Mouse (Mus musculus): ENCODE results near the gene Mycn. TPM values are rescaled to one million over a fixed set of nuclear protein-coding genes. Genes with fewer than 3 reads are reported as not detected.

Gene Mycn
- polyA plus RNA-seq, 1 experiment from 2014 or later, result 98.7 TPM

GRCm38 (mm10) chr12:12916298-12916697 is 25.4 kb downstream of the Mycn start:
- no peak overlapping the region for H3K4me2 ChIP-seq (replicated peaks)
- no peaks in the 10 kb centered on the region for H3K4me1 ChIP-seq
- H3K27ac ChIP-seq, result no peak overlapping the region
- no peak overlapping the region for H3K9ac ChIP-seq
- H3K4me3 ChIP-seq, result no peak overlapping the region
- H3K27me3 ChIP-seq (replicated peaks), result no peaks in the 10 kb centered on the region
- no peaks in the 10 kb centered on the region for H3K36me3 ChIP-seq
- ATAC-seq (ENCODE audit: low FRiP score, low read depth), result no peak
- 39% methylated on average over 9 of the region's 9 CpGs for WGBS
- H3K9me3 ChIP-seq, result no peaks in the 10 kb centered on the region

- 85% methylated on average over 11 of the region's 11 CpGs for WGBS
These were observed 31.2 kb downstream of the Mycn start for GRCm38 (mm10) chr12:12910356-12910979.

GRCm38 (mm10) chr12:12909631-12910277 is 32.0 kb downstream of the Mycn start:
- H3K4me2 ChIP-seq (replicated peaks), result no peak overlapping the region
- peaks cover 19% of the 10 kb centered on the region for H3K4me1 ChIP-seq
- H3K9me3 ChIP-seq, result no peaks in the 10 kb centered on the region
- H3K9ac ChIP-seq, result no peak overlapping the region
- no peak overlapping the region for H3K27ac ChIP-seq
- WGBS, result 46% methylated on average over 16 of the region's 16 CpGs
- no peaks in the 10 kb centered on the region for H3K27me3 ChIP-seq (replicated peaks)
- no peak overlapping the region for H3K4me3 ChIP-seq
- no peaks in the 10 kb centered on the region for H3K36me3 ChIP-seq
- ATAC-seq (ENCODE audit: low FRiP score, low read depth), result no peak

More at GRCm38 (mm10) chr12:12910356-12910979, 31.2 kb downstream of the Mycn start:
- H3K4me3 ChIP-seq, result no peak overlapping the region
- no peak for ATAC-seq (ENCODE audit: low FRiP score, low read depth)
- no peak overlapping the region for H3K27ac ChIP-seq
- H3K9me3 ChIP-seq, result no peaks in the 10 kb centered on the region
- no peaks in the 10 kb centered on the region for H3K27me3 ChIP-seq (replicated peaks)
- no peaks in the 10 kb centered on the region for H3K36me3 ChIP-seq
- H3K4me2 ChIP-seq (replicated peaks), result no peak overlapping the region
- H3K4me1 ChIP-seq, result peaks cover 14% of the 10 kb centered on the region
- H3K9ac ChIP-seq, result no peak overlapping the region

- 56% methylated on average over 6 of the region's 6 CpGs for WGBS
- H3K4me2 ChIP-seq (replicated peaks), result no peak overlapping the region
- no peak overlapping the region for H3K27ac ChIP-seq
- H3K4me1 ChIP-seq, result peaks cover 29% of the 10 kb centered on the region
- no peak for ATAC-seq (ENCODE audit: low FRiP score, low read depth)
- H3K27me3 ChIP-seq (replicated peaks), result no peaks in the 10 kb centered on the region
- no peak overlapping the region for H3K4me3 ChIP-seq
- H3K9me3 ChIP-seq, result no peaks in the 10 kb centered on the region
- no peaks in the 10 kb centered on the region for H3K36me3 ChIP-seq
- no peak overlapping the region for H3K9ac ChIP-seq
These were observed 34.9 kb downstream of the Mycn start for GRCm38 (mm10) chr12:12906771-12907170.

GRCm38 (mm10) chr12:12906321-12906720 is 35.4 kb downstream of the Mycn start:
- Histone ChIP-seq H3K4me3 (no peak overlapping the region), H3K4me2 (replicated peaks) (no peak overlapping the region), H3K27ac (no peak overlapping the region), H3K9me3 (no peaks in the 10 kb centered on the region), H3K9ac (no peak overlapping the region), H3K36me3 (no peaks in the 10 kb centered on the region), H3K4me1 (peaks cover 29% of the 10 kb centered on the region), H3K27me3 (replicated peaks) (no peaks in the 10 kb centered on the region)
- no peak for ATAC-seq (ENCODE audit: low FRiP score, low read depth)
- 57% methylated on average over 8 of the region's 8 CpGs for WGBS

GRCm38 (mm10) chr12:12905117-12905516 is 36.6 kb downstream of the Mycn start:
- H3K9me3 ChIP-seq, result no peaks in the 10 kb centered on the region
- peak overlapping the region; percentile 55 for H3K4me2 ChIP-seq (replicated peaks)
- 0 out of 2 replicates have a peak overlapping the region, but pooled peaks have one; percentile 33 for H3K9ac ChIP-seq
- no peak overlapping the region for H3K27ac ChIP-seq
- H3K4me1 ChIP-seq, result peaks cover 29% of the 10 kb centered on the region
- 36% methylated on average over 6 of the region's 6 CpGs for WGBS
- H3K36me3 ChIP-seq, result no peaks in the 10 kb centered on the region
- H3K4me3 ChIP-seq, result no peak overlapping the region
- H3K27me3 ChIP-seq (replicated peaks), result no peaks in the 10 kb centered on the region
- peak; percentile 14; the same call in 1 of the 2 replicates for ATAC-seq (ENCODE audit: low FRiP score, low read depth)

- H3K27me3 ChIP-seq (replicated peaks), result no peaks in the 10 kb centered on the region
- H3K9ac ChIP-seq, result peak overlapping the region; percentile 52
- 3% methylated on average over 23 of the region's 23 CpGs for WGBS
- peak; percentile 96 for ATAC-seq (ENCODE audit: low FRiP score, low read depth)
- H3K4me2 ChIP-seq (replicated peaks), result peak overlapping the region; percentile 55
- peaks cover 27% of the 10 kb centered on the region for H3K4me1 ChIP-seq
- H3K36me3 ChIP-seq, result no peaks in the 10 kb centered on the region
- H3K27ac ChIP-seq, result peak overlapping the region; percentile 88
- no peaks in the 10 kb centered on the region for H3K9me3 ChIP-seq
- peak overlapping the region; percentile 18; the same call in 1 of the 2 replicates for H3K4me3 ChIP-seq
These were observed 37.2 kb downstream of the Mycn start for GRCm38 (mm10) chr12:12904512-12904953.

- Histone ChIP-seq H3K9me3 (no peaks in the 10 kb centered on the region), H3K27ac (peak overlapping the region; percentile 88), H3K4me2 (replicated peaks) (peak overlapping the region; percentile 55), H3K36me3 (no peaks in the 10 kb centered on the region), H3K4me3 (no peak overlapping the region), H3K4me1 (peaks cover 24% of the 10 kb centered on the region), H3K9ac (peak overlapping the region; percentile 52; the same call in 1 of the 2 replicates), H3K27me3 (replicated peaks) (no peaks in the 10 kb centered on the region)
- peak; percentile 59 for ATAC-seq (ENCODE audit: low FRiP score, low read depth)
- WGBS, result 13% methylated on average over 1 of the region's 1 CpGs
These were observed 37.6 kb downstream of the Mycn start for GRCm38 (mm10) chr12:12904086-12904485.

- Histone ChIP-seq H3K4me1 (peaks cover 24% of the 10 kb centered on the region), H3K9me3 (no peaks in the 10 kb centered on the region), H3K27me3 (replicated peaks) (no peaks in the 10 kb centered on the region), H3K36me3 (no peaks in the 10 kb centered on the region), H3K4me2 (replicated peaks) (no peak overlapping the region), H3K4me3 (no peak overlapping the region), H3K9ac (no peak overlapping the region), H3K27ac (no peak overlapping the region)
- ATAC-seq (ENCODE audit: low FRiP score, low read depth), result no peak
- 95% methylated on average over 1 of the region's 1 CpGs for WGBS
These were observed 39.3 kb downstream of the Mycn start for GRCm38 (mm10) chr12:12902403-12902802.

GRCm38 (mm10) chr12:12898356-12899126 is 43.2 kb downstream of the Mycn start:
- Histone ChIP-seq H3K9me3 (no peaks in the 10 kb centered on the region), H3K27ac (no peak overlapping the region), H3K4me2 (replicated peaks) (no peak overlapping the region), H3K9ac (no peak overlapping the region), H3K36me3 (no peaks in the 10 kb centered on the region), H3K4me3 (no peak overlapping the region), H3K4me1 (no peaks in the 10 kb centered on the region), H3K27me3 (replicated peaks) (no peaks in the 10 kb centered on the region)
- ATAC-seq (ENCODE audit: low FRiP score, low read depth), result no peak
- 72% methylated on average over 2 of the region's 2 CpGs for WGBS

GRCm38 (mm10) chr12:12893986-12894385 is 47.7 kb downstream of the Mycn start:
- H3K4me3 ChIP-seq, result no peak overlapping the region
- H3K9me3 ChIP-seq, result no peaks in the 10 kb centered on the region
- H3K9ac ChIP-seq, result no peak overlapping the region
- H3K36me3 ChIP-seq, result no peaks in the 10 kb centered on the region
- no peak overlapping the region for H3K4me2 ChIP-seq (replicated peaks)
- 91% methylated on average over 8 of the region's 8 CpGs for WGBS
- ATAC-seq (ENCODE audit: low FRiP score, low read depth), result no peak
- H3K4me1 ChIP-seq, result no peaks in the 10 kb centered on the region
- H3K27me3 ChIP-seq (replicated peaks), result no peaks in the 10 kb centered on the region
- no peak overlapping the region for H3K27ac ChIP-seq

- no peak overlapping the region for H3K9ac ChIP-seq
- no peak overlapping the region for H3K4me3 ChIP-seq
- WGBS, result 70% methylated on average over 15 of the region's 15 CpGs
- H3K27ac ChIP-seq, result no peak overlapping the region
- ATAC-seq (ENCODE audit: low FRiP score, low read depth), result no peak
- H3K4me2 ChIP-seq (replicated peaks), result no peak overlapping the region
- H3K36me3 ChIP-seq, result no peaks in the 10 kb centered on the region
- H3K27me3 ChIP-seq (replicated peaks), result no peaks in the 10 kb centered on the region
- H3K4me1 ChIP-seq, result 0 out of 2 replicates have a peak, but pooled peaks cover 3% of the 10 kb centered on the region
- no peaks in the 10 kb centered on the region for H3K9me3 ChIP-seq
These were observed 55.4 kb downstream of the Mycn start for GRCm38 (mm10) chr12:12886191-12886889.
